Mouse (Mus musculus): Measurements from ENCODE around the gene Gm36210. TPM values are rescaled to one million over a fixed set of nuclear protein-coding genes. Genes with fewer than 3 reads are reported as not detected.

Gene Gm36210
- under 1 TPM in 1 of 2 experiments, not detected in 1; 0.12 TPM for polyA plus RNA-seq (2017; shearing (Covaris generic))

DNA sequence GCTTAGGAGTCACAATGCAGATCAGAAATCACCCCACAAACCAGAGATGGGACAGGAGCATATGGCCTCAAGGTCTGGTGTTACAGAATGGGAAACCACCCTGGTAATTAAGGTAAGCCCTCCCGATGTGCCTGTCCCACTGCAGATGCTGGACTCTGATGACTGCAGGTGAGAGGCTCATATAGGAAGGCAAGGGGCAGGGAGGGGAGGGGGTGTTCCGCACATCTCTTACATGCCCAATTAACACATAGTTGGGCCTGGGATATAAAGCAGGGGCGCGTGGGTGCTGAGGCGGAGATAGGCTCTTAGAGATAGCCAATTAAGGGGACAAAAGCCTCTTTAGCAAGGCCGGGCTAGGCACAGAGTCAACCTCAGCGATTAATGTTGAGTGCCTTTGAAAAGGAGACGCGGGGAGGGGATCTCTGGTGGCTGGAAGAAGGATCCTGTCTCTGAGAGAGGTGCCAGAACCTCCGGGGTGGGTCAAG lies at the start of gene Gm36210:
TSS of gene Gm36210 (minus strand) at position 51 of the 485 bp plus-strand sequence.

DNA sequence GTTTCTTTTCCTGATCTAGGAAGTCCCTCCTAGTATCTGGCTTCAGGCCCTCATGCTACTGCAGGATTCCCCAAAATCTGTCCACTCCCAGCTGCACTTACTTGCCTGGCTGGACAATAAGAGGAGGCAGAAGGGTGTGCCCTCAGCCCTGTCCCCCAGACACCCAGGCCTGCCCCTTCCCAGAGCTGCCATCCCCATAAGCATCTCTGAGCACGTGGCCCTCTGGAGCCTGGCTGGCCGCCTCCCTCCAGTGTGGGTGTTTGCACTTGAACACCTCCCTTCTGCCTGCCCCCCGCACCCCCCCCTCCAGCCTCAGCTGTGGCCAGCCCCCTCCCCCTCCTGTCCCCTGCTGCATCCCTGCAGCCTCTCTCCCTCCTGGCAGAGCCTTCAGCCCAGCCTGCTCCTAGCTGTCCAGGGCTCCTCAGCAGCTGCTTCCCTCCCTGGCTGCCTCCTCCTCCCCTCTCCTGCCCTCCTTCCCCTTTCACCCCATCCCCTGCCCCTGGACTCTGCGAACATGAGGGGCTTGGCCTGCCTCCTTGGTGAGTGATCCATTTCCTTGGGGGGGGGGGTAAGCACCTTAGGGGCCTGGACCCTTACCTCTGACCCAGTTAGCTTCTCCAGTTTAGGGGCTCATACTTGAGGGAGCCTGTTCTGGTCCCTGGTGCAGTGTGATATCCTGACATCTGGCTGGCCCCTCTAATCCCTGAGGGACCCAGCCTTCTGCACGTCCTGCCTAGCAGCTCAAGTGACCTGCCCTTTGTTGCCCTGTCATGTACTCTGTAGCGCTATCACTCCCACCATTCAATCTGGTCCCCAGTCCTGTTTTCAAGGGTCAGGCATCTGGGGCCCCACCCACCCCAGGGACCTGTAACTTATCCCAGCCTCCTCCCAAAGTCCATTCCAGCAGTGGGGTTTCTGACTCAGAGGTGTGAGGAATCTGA lies 19.4 kb upstream of the Gm36210 start, which contains the start of gene Ssc5d:
TSS of gene Ssc5d (plus strand) at position 345 of the 941 bp plus-strand sequence.

DNA sequence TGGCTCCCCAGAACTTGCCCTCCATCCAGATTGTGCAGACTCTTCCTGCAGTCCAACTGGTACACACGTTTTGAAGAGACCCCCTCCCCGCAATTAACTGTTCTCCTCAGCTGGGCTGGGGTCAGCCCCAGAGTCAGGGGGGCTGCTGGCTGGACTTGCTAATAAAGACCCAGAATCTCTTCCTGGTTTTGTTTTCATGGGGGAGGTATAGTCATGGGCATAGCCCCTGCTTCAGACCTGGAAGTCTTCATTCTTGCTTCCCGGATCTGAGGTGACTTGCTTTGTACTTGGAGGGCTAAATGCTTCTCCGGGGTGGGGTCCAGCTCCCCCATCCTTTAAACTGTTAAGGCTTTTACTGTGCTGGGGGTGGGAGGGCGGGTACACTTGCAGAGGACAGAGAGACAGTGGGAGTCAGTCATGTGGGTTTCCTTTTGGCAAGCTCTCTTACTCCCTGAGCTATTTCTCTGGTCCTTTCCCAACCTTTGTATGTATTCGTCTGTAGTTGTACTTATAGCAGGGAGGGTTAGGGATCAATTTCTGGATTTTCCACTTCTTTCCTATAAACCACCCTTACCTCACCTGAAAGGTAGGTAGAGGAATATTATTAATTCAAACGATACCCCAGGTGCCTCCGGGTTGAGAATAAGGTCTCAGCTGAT lies 15.6 kb upstream of the Gm36210 start, which contains the start of gene Nat14:
TSS of gene Nat14 (plus strand) at position 205 of the 659 bp plus-strand sequence.

DNA sequence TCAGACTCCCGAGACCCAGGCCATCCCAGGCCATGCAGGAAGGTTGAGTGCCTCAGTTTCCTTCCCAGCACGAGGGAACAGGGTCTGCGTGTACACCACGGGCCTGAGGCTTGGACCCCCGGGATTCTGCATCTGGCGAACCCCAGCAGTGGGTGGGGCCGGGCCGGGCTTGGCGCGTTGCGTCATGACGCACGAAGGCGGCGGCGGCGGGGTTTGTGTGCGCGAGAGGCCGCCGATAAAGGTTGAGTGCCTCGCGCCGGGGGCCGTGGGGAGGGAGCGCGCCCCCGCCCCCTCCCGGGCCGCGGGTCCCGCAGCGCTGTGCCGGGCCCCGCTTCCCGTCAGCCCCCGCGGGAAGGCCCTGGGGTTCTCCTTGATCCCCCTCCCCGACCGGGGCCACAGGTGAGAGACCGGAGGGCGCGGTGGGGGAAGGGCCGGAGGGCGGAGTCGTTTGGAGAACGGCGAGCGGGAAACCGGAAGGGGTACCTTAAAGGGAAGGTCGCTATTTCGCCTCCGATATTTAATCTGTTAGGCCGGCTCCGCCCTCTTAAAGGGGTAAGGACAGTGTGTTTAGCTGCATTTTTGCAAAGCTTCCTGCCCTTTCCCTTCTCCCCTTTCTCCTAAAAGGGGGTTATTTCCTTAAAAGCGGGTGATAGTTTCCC lies 8.8 kb upstream of the Gm36210 start, which contains the start of gene Zfp628:
TSS of gene Zfp628 (plus strand) at position 211 of the 659 bp plus-strand sequence.

DNA sequence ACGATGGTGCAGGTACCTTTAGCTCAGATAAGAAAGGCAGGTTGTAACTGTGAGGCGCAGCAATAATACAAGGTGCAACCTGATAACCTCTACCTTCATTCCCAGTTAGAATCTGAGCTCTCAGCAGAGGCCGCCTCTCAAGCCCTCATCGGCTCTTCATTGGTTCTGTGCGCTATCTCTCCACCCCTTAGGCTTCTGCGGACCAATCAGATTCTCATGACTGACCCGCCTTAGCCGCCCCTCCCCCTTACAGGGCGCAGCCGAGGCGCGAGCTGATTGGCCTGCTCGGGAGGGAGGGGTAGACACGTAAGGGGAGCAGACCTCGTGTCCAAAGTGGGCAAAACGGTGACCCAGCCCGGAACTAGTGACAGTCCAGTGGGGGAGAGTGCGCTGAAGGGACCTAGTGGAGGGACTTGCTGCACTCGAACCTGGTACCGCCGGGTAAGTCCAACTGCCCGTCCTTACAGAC lies 29.5 kb downstream of the Gm36210 start, which contains the start of gene Isoc2a:
TSS of gene Isoc2a (plus strand) at position 401 of the 469 bp plus-strand sequence.

DNA sequence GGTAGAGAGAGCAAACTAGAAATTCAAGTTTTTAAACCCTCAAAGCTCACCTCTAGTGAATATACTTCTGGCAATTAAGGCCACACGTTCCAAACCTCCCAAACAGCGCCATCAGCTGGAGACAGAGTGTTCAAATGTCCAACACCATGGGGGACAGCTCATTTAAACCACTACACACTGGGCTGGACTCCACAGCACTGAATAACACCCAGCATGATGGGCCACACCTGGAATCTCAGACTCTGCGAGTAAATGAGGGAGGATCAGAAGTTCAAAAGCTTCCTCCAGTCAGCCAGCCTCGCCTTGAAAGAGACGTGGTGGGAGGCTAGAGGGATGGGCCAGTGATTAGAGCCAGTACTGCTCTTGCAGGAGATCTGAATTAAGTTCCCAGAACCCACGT lies 36.2 kb downstream of the Gm36210 start, which contains the start of gene Isoc2b:
TSS of gene Isoc2b (minus strand) at position 126 of the 400 bp plus-strand sequence.

Other genes with a start within 250 kb of the Gm36210 start
- 100 to 1,000 TPM; 275 to 316 TPM for gene Ppp6r1, start 247.5 kb downstream of the Gm36210 start, polyA plus RNA-seq (2017; shearing (Covaris generic))
- 10 to 100 TPM; 62.6 to 74.0 TPM for gene Hspbp1, start 221.4 kb downstream of the Gm36210 start, polyA plus RNA-seq (2017; shearing (Covaris generic))
- under 1 TPM in 1 of 2 experiments, not detected in 1; 0.64 TPM for gene Brsk1, start 215.9 kb downstream of the Gm36210 start, polyA plus RNA-seq (2017; shearing (Covaris generic))
- gene Tmem150b, start 181.3 kb downstream of the Gm36210 start, polyA plus RNA-seq (2017; shearing (Covaris generic)) = under 1 TPM; 0.39 to 0.65 TPM
- 10 to 100 TPM; 39.6 to 41.0 TPM for gene Kmt5c, start 166.4 kb downstream of the Gm36210 start, polyA plus RNA-seq (2017; shearing (Covaris generic))
- 1 to 10 TPM in 1 of 2 experiments, not detected in 1; 3.1 TPM for gene Cox6b2, start 153.4 kb downstream of the Gm36210 start, polyA plus RNA-seq (2017; shearing (Covaris generic))
- gene Fam71e2, start 135.2 kb downstream of the Gm36210 start, polyA plus RNA-seq (2017; shearing (Covaris generic)) = not detected
- gene Il11, start 123.7 kb downstream of the Gm36210 start, polyA plus RNA-seq (2017; shearing (Covaris generic)) = under 1 TPM; 0.18 to 0.23 TPM
- 1 to 10 TPM in 1 of 2 experiments, under 1 TPM in 1; 0.37 to 1.1 TPM for gene Tmem190, start 123.6 kb downstream of the Gm36210 start, polyA plus RNA-seq (2017; shearing (Covaris generic))
- 10 to 100 TPM; 11.1 to 18.2 TPM for gene Tmem238, start 116.9 kb downstream of the Gm36210 start, polyA plus RNA-seq (2017; shearing (Covaris generic))
- 100 to 1,000 TPM; 268 to 278 TPM for gene Rpl28, start 113.6 kb downstream of the Gm36210 start, polyA plus RNA-seq (2017; shearing (Covaris generic))
- gene Ube2s, start 93.9 kb downstream of the Gm36210 start, polyA plus RNA-seq (2017; shearing (Covaris generic)) = 100 to 1,000 TPM in 1 of 2 experiments, 10 to 100 TPM in 1; 99.5 to 166 TPM
- not detected for gene Shisa7, start 61.8 kb downstream of the Gm36210 start, polyA plus RNA-seq (2017; shearing (Covaris generic))
- 10 to 100 TPM; 23.8 to 37.5 TPM for gene Isoc2b, start 36.3 kb downstream of the Gm36210 start, polyA plus RNA-seq (2017; shearing (Covaris generic))
- 1 to 10 TPM in 1 of 2 experiments, under 1 TPM in 1; 0.75 to 1.2 TPM for gene Isoc2a, start 29.4 kb downstream of the Gm36210 start, polyA plus RNA-seq (2017; shearing (Covaris generic))
- 1 to 10 TPM; 2.0 to 2.2 TPM for gene Zfp628, start 8.7 kb upstream of the Gm36210 start, polyA plus RNA-seq (2017; shearing (Covaris generic))
- under 1 TPM; 0.27 to 0.86 TPM for gene Nat14, start 15.5 kb upstream of the Gm36210 start, polyA plus RNA-seq (2017; shearing (Covaris generic))
- under 1 TPM; 0.27 to 0.40 TPM for gene Ssc5d, start 19.3 kb upstream of the Gm36210 start, polyA plus RNA-seq (2017; shearing (Covaris generic))
- under 1 TPM in 1 of 2 experiments, not detected in 1; 0.51 TPM for gene Sbk2, start 57.9 kb upstream of the Gm36210 start, polyA plus RNA-seq (2017; shearing (Covaris generic))
- under 1 TPM in 1 of 2 experiments, not detected in 1; 0.26 TPM for gene Sbk3, start 64.7 kb upstream of the Gm36210 start, polyA plus RNA-seq (2017; shearing (Covaris generic))
- 10 to 100 TPM; 20.6 to 23.4 TPM for gene Zfp579, start 89.6 kb upstream of the Gm36210 start, polyA plus RNA-seq (2017; shearing (Covaris generic))
- gene Zfp524, start 107.9 kb upstream of the Gm36210 start, polyA plus RNA-seq (2017; shearing (Covaris generic)) = 10 to 100 TPM; 31.2 to 51.7 TPM
- gene Fiz1, start 108.2 kb upstream of the Gm36210 start, polyA plus RNA-seq (2017; shearing (Covaris generic)) = 10 to 100 TPM; 41.3 to 45.3 TPM
- 1 to 10 TPM; 6.1 to 8.1 TPM for gene Gm44973, start 109.0 kb upstream of the Gm36210 start, polyA plus RNA-seq (2017; shearing (Covaris generic))
- 1 to 10 TPM; 7.8 to 8.4 TPM for gene Zfp865, start 113.9 kb upstream of the Gm36210 start, polyA plus RNA-seq (2017; shearing (Covaris generic))
- gene Ccdc106, start 114.0 kb upstream of the Gm36210 start, polyA plus RNA-seq (2017; shearing (Covaris generic)) = not detected
- not detected for gene 4632433K11Rik, start 127.6 kb upstream of the Gm36210 start, polyA plus RNA-seq (2017; shearing (Covaris generic))
- gene Zfp784, start 131.9 kb upstream of the Gm36210 start, polyA plus RNA-seq (2017; shearing (Covaris generic)) = 1 to 10 TPM; 3.9 to 4.1 TPM
- 1 to 10 TPM; 2.6 to 4.7 TPM for gene Zfp580, start 145.0 kb upstream of the Gm36210 start, polyA plus RNA-seq (2017; shearing (Covaris generic))
- gene U2af2, start 155.6 kb upstream of the Gm36210 start, polyA plus RNA-seq (2017; shearing (Covaris generic)) = 100 to 1,000 TPM in 1 of 2 experiments, 10 to 100 TPM in 1; 92.7 to 102 TPM
- gene Epn1, start 173.7 kb upstream of the Gm36210 start, polyA plus RNA-seq (2017; shearing (Covaris generic)) = 10 to 100 TPM; 24.1 to 34.1 TPM
- gene Rfpl4, start 210.4 kb upstream of the Gm36210 start, polyA plus RNA-seq (2017; shearing (Covaris generic)) = under 1 TPM in 1 of 2 experiments, not detected in 1; 0.22 TPM
- 1 to 10 TPM in 1 of 2 experiments, not detected in 1; 2.4 TPM for gene Rasl2-9, start 219.4 kb upstream of the Gm36210 start, polyA plus RNA-seq (2017; shearing (Covaris generic))
- gene Vmn1r55, start 243.2 kb upstream of the Gm36210 start, polyA plus RNA-seq (2017; shearing (Covaris generic)) = under 1 TPM; 0.04 to 0.17 TPM